Mouse (Mus musculus) E14TG2a.4 (cell line): ENCODE measurements around the gene Tsku.

ENCODE experiments used
- CTCF ChIP-seq: conservative IDR thresholded peaks from 2 replicates; pipeline ENCODE4 v1.5.1; 2014; ENCODE audit warnings: low read length
- POU5F1 ChIP-seq: IDR thresholded peaks from 2 replicates; pipeline ENCODE4 v1.6.1; 2014; ENCODE audit warnings: low read length, borderline replicate concordance

DNA sequence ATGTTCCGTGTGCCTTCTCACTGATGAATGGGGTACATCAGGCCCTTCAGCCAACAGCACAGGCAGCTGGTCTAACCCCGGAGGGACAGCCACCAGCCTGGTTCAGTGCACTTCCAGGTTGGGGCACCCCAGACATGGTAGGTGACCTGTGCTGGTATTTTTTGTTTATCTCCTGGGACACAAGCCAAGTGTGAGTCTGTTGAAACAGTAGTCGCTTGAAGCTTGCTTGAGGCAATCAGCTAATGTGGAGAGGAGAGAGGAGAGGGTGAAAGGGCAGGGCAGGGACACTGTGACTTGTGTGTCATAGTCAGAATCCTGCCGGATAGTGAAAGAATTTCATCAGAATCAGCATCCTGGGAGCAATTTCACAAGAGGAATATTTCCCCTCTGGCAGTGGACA, 22.2 kb upstream of the Tsku start:
- TF ChIP-seq CTCF (no peak), POU5F1 (no peak)
